Mouse (Mus musculus): ENCODE measurements around the gene Padi1.

Gene Padi1

DNA sequence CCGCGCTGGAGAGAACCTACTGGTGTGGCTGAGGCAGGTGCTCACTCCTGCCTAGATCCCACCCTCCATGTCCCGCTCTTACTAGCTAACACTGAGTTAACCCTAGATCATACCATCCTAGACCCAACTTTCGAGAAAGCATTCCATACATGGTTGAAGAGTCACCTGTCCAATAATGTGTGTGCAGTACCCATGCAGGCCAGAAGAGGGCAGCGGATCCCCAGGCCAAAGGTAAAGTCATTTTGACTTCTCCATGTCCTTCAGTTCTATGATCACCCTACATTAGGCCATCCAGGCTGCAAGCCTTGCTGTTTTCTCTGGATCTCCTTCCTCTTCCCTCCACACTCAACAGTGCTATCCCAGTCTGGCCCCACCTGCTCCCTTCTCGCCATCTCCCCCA lies 56.6 kb downstream of the Padi1 start:
- in situ Hi-C loops (cut with MboI; ENCODE audit: low sequenced_read_pairs): loop anchor here (5.0 kb wide), 1 partner anchor 118 kb away; the partner anchor contains the start of gene Padi2

GRCm38 (mm10) chr4:140788264-140788663 lies 57.3 kb downstream of the Padi1 start:
- in situ Hi-C loops (cut with MboI; ENCODE audit: low sequenced_read_pairs): loop anchor here (5.0 kb wide), 1 partner anchor 119 kb away; the partner anchor contains the start of gene Padi2

DNA sequence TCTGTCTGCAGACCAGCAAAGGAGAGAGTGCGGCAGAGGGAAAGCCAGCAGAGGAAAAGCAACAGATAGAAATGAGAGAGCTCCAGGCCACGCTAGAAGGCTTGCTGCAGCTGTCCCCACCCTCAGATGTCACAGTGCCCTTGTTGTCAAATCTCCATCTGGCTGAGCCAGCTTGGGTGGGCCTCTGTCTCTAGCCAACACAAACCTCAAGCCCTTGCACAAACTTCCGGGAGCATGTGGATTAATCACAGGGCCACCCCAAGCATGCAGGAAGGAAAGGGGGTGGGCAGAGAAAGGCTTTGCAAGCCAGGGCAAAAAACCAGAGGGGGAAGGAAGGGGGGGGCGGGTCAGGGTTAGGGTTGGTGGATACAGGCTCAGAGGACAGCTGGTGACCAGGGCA lies 58.2 kb downstream of the Padi1 start:
- in situ Hi-C loops (cut with MboI; ENCODE audit: low sequenced_read_pairs): loop anchor here (5.0 kb wide), 1 partner anchor 120 kb away; the partner anchor contains the start of gene Padi2

DNA sequence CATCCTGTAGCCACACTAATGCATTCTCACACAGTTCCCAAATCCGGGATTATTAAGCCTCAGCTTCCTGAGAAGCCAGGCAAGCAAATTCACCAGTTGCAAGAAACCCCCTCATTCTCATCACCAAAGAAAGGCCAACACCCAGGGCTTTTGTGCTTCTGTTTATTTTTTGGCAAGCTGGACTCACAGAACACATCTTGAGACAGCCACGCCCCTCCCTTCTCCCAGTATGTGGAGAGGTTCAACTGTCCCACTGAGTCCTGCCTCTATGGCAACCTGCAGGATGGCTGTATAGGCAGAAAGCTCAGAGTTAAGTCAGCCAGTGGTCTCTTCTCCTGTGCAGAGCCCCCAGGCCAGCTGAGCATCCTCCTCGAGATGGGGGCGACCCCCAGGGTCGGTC lies 60.4 kb downstream of the Padi1 start:
- in situ Hi-C loops (cut with MboI; ENCODE audit: low sequenced_read_pairs): loop anchor here (5.0 kb wide), 1 partner anchor 122 kb away; the partner anchor contains the start of gene Padi2

DNA sequence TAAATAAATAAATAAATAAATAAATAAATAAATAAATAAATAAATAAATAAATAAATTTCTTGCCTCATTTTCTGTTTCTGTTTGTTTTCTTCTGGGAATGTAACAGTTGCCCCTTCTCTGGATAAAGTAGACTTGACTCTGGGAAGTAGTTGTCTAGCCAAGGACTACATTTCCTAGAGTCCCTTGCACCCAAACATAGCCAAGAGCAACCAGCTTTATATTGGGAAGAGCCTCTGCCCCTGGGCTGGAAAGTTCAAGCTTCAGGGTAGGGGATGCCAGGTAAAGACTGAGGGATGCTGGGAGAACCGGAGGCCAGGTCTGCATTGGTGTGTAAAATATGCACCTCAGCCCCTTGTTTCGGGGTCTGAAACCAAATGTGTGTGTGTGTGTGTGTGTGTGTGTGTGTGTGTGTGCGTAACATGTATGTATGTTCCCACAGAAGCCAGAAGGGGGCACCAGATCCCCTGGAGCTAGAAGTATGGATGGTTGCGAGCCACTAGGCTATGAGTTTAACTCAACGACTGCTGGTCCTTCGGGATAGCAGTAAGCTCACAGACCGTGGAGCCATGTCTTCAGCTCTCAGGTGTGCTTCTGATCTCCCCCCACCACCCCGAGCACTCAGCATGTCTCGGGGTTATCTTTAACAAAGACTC lies 61.2 kb downstream of the Padi1 start:
- in situ Hi-C loops (cut with MboI; ENCODE audit: low sequenced_read_pairs): no loop called here

DNA sequence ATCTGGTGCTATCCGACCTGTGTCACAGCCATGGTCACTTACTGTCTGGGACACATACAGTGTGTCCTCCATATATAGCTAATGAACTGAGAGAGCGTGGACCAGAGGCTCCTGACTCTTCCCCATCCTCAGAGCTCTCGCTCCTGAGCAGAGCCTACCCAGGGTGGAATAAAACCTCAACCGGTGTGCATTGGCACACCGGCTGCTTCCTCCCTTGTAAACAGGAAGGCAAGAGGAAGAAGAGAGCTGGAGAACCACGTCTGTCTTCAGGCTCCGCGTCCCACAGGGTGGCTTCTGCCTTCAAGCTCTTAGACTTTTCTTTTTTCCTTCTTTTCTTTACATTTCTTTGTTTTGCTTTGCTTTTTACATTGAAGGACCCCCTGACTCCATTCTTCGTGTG lies 62.8 kb downstream of the Padi1 start:
- in situ Hi-C loops (cut with MboI; ENCODE audit: low sequenced_read_pairs): no loop called here

- in situ Hi-C loops (cut with MboI; ENCODE audit: low sequenced_read_pairs): no loop called here
Observed at GRCm38 (mm10) chr4:140780507-140780906, 65.1 kb downstream of the Padi1 start.

DNA sequence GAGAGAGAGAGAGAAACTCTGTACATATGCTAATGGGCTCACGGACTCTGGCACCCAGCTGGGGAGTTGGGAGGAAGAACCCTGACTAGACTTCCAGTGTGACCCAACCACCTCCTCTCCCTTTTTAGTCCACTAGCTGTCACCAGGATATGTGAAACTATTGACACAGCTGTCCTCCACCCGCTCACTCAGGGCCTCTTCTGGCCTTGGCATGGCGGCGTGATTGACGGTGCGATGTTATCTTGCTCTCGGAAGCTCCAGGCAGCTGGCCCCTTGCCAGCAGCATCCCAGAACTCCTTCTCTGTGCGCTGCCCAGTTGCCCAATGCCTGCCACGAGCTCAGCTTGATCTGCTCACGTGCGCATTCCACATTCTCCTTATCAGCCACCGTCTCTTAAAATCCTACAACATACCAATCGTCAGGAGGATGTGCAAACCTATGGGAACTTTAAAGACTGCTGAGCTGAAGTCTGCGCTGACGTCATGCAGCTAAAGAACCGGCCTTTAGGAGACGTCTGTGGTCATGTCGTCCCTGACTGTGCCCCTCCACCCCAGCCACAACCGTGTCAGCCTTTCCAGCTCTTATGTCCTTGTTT lies 65.7 kb downstream of the Padi1 start:
- in situ Hi-C loops (cut with MboI; ENCODE audit: low sequenced_read_pairs): no loop called here

DNA sequence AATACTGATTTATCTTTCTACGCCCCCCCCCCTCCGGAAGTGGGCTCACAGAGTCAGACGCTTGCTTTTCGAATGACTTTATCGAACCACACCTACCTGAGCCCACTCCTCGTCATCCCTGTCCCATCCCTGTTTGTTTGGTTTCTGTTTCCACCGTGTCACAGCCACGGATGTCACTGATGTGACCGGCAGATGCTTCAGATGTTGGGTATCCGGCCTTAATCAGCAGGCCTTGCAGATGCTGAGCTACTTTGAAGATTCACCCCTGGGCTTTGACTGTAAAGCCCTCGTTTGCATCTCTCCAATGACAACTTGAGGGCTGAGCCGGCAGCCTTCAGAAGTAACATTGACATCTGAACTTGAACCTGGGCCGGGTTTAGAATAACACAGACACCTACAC lies 69.0 kb downstream of the Padi1 start:
- in situ Hi-C loops (cut with MboI; ENCODE audit: low sequenced_read_pairs): no loop called here

- in situ Hi-C loops (cut with MboI; ENCODE audit: low sequenced_read_pairs): no loop called here
Observed at GRCm38 (mm10) chr4:140775876-140776275, 69.7 kb downstream of the Padi1 start.

DNA sequence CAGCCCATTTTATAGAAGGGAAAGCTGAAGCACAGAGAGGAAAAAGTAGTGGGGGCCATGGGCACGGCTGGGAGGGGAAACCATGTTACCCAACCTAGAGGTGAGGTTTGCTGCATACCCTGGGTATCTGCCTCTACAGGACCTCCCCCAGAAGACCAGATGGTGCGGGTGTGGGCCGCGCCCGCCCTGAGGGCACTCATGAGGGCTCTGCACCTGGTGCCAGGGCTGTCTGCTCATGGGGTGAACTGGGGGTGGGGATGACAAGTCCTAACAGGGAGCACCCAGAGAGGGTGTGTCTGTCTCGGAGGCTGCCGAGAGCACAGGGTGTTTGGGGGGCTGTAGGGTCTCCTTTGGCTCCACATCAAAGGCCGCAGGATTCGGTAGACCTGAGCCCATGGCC lies 70.7 kb downstream of the Padi1 start:
- in situ Hi-C loops (cut with MboI; ENCODE audit: low sequenced_read_pairs): no loop called here

DNA sequence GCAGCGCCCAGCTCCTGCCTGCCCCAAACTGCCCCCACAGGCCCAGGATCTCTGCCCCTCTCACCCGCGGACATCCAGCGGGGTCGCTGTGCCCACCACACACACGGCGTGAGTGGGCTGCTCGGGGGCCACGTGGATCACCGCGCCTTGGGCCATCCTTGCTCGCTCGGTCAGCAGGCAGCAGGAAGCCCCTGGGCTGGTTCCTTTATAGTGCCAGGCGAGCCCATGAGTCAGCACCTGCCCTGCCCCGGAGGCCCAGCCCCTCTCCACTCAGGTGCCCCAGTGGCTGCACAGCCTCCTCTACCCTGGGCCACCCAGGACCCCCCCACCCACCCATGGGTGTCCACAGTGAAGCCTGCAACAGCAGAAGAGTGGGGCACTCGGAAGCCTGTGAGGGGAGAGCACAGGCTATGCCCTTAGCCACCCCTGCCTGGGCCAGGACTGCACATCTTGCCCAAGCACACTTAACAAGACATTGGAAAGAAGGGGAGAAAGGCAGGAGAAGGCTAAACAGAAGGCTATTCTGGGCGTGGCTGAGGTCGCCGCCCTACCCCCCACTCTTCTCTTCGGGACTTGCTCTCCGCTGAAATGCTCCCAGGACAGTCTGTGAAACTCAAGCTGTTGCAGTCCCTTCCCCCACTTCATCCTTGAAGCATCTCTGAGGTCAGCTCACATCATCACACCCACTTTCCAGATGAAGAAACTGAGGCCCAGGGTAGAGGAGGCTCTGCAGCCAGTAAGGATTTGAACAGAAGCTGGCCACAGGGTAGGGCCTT lies 71.4 kb downstream of the Padi1 start, which contains the start of gene Padi4:
Padi4 (minus strand) TSS at position 212 of the 776 bp plus-strand sequence.
- in situ Hi-C loops (cut with MboI; ENCODE audit: low sequenced_read_pairs): no loop called here

DNA sequence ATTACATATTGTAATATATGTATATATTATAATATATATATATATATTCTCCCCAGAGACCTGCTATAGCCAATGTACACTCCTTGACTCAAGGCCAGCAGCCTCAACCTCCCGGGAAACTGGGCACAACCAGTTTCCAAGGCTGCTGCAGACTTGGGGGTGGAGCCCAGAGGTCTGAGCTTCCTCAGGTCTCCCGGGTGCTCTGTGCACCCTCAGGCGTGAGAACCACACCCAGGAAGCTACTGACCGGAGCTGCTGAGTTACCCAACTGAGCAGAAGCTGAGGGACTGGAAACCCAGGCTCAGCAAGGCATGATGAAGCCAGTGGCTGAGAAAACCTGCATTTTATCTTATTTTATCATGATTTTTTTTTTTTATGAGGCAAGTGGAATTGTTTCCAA lies 74.5 kb downstream of the Padi1 start:
- in situ Hi-C loops (cut with MboI; ENCODE audit: low sequenced_read_pairs): no loop called here

GRCm38 (mm10) chr4:140770433-140770832 lies 75.1 kb downstream of the Padi1 start:
- in situ Hi-C loops (cut with MboI; ENCODE audit: low sequenced_read_pairs): no loop called here

DNA sequence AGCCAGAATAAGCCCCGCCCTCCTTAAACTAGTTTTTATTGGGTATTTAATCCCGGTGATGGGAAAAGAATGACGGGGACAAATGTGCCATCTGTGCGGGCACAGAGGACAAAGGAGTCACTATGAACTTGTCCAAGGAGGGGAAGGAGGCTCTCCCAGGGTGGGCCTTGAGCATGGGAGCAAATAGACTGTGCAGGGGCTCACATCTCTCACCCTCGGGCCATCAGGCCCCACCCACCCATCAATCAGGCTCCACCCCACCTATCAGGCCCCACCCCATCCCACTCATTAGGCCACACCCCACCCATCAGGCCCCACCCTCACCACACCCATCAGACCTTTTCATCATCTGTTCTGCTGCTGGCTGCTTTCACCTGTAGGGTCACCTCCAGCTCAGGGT lies 76.6 kb downstream of the Padi1 start:
- in situ Hi-C loops (cut with MboI; ENCODE audit: low sequenced_read_pairs): no loop called here

- in situ Hi-C loops (cut with MboI; ENCODE audit: low sequenced_read_pairs): no loop called here
Observed at GRCm38 (mm10) chr4:140765936-140766335, 79.6 kb downstream of the Padi1 start.

- in situ Hi-C loops (cut with MboI; ENCODE audit: low sequenced_read_pairs): no loop called here
Observed at GRCm38 (mm10) chr4:140763158-140763557, 82.4 kb downstream of the Padi1 start.
